Comparison of ENCODE assay signal across 8 mouse cellular contexts in genomic region chr1:173366701-173367355, GRCm38 (mm10). TPM values are rescaled to one million over a fixed set of nuclear protein-coding genes. Genes with fewer than 3 reads are reported as not detected.
DNase-seq lines count a peak whose midpoint lies in the region; ATAC-seq and TF ChIP-seq lines count a peak whose summit lies in the region.

No protein-coding gene starts in this region.

- peak; percentile 69 for ATAC-seq in hindbrain, embryonic 14.5 days (ENCODE audit: low FRiP score)
- peak; percentile 31; the same call in 1 of the 2 replicates for ATAC-seq in liver, embryonic 14.5 days (ENCODE audit: insufficient read depth)
- peak; percentile 35; the same call in 1 of the 2 replicates for ATAC-seq in stomach, embryonic 16.5 days (ENCODE audit: insufficient read depth, low FRiP score)
- ATAC-seq in megakaryocyte-erythroid progenitor cell, adult 5-6 weeks (replicated peaks; ENCODE audit: low FRiP score, low TSS enrichment, poor library complexity, severe bottlenecking), result no peak

- no peak for TF ChIP-seq CTCF in cortical plate, adult 2 months (IDR thresholded peaks at IDR 0.05; ENCODE audit: extremely low read depth, insufficient read depth, low read length)
- TF ChIP-seq CTCF in liver, embryonic 14.5 days (IDR thresholded peaks at IDR 0.05; ENCODE audit: low read depth), result no peak

- peak; percentile 47 for DNase-seq in left cerebral cortex, adult 11 months (ENCODE audit: low spot score)
- no peak for DNase-seq in left cerebral cortex, postnatal 4 days
- DNase-seq in hindbrain, embryonic 14.5 days (ENCODE audit: low spot score), result peak; percentile 65
- DNase-seq in liver, embryonic 14.5 days (ENCODE audit: low read depth in 3 of 3, low spot score in 3 of 3), result no peak
- no peak for DNase-seq in urinary bladder, postnatal 14 days (ENCODE audit: low spot score)

- peak overlapping the region; percentile 94 for H3K4me3 ChIP-seq in cortical plate, adult 2 months (ENCODE audit: insufficient read depth, low read length)
- peak overlapping the region; percentile 100 for H3K4me3 ChIP-seq in hindbrain, embryonic 14.5 days (replicated peaks; ENCODE audit: low read length)
- H3K4me3 ChIP-seq in liver, embryonic 14.5 days (ENCODE audit: insufficient read depth in 1 of 2, low read depth in 2 of 2, low read length in 2 of 2), result peak overlapping the region; percentile 26 to 28; a peak in 3 of 4 replicates
- H3K4me3 ChIP-seq in stomach, embryonic 16.5 days (replicated peaks; ENCODE audit: low read length), result peak overlapping the region; percentile 56

- peak overlapping the region; percentile 99 for H3K9ac ChIP-seq in hindbrain, embryonic 14.5 days
- no peak overlapping the region for H3K9ac ChIP-seq in liver, embryonic 14.5 days (replicated peaks)
- H3K9ac ChIP-seq in stomach, embryonic 16.5 days (ENCODE audit: low read length), result peak overlapping the region; percentile 64

- peak overlapping the region; percentile 43 for H3K27ac ChIP-seq in cortical plate, adult 2 months (ENCODE audit: insufficient read depth, low read length)
- H3K27ac ChIP-seq in hindbrain, embryonic 14.5 days, result peak overlapping the region; percentile 92
- no peak overlapping the region for H3K27ac ChIP-seq in liver, embryonic 14.5 days
- no peak overlapping the region for H3K27ac ChIP-seq in stomach, embryonic 16.5 days (ENCODE audit: low read length)

- peaks cover 8% of the 10 kb centered on the region for H3K4me1 ChIP-seq in cortical plate, adult 2 months (ENCODE audit: control insufficient read depth, insufficient read depth, low read length)
- peaks cover 40% of the 10 kb centered on the region for H3K4me1 ChIP-seq in hindbrain, embryonic 14.5 days (replicated peaks; ENCODE audit: control insufficient read depth, insufficient read depth, low read length)
- peaks cover 0 to 6% of the 10 kb centered on the region in 2 experiments; a peak in 2 of 4 replicates for H3K4me1 ChIP-seq in liver, embryonic 14.5 days (replicated peaks; ENCODE audit: control insufficient read depth in 2 of 2, insufficient read depth in 2 of 2, low read length in 1 of 2)
- H3K4me1 ChIP-seq in stomach, embryonic 16.5 days (ENCODE audit: control insufficient read depth, insufficient read depth, low read length), result peaks cover 11% of the 10 kb centered on the region; the same call in 1 of the 2 replicates

- no peaks in the 10 kb centered on the region for H3K27me3 ChIP-seq in hindbrain, embryonic 14.5 days (ENCODE audit: control insufficient read depth, insufficient read depth, low read length)
- H3K27me3 ChIP-seq in liver, embryonic 14.5 days (ENCODE audit: control insufficient read depth, insufficient read depth, low read length), result peaks cover 43% of the 10 kb centered on the region
- peaks cover 22% of the 10 kb centered on the region for H3K27me3 ChIP-seq in stomach, embryonic 16.5 days (ENCODE audit: control insufficient read depth, insufficient read depth, low read length)

- no peak for TF ChIP-seq EP300 in liver, embryonic 14.5 days (IDR thresholded peaks at IDR 0.05; ENCODE audit: low read depth)

- H3K9me3 ChIP-seq in hindbrain, embryonic 14.5 days (ENCODE audit: control insufficient read depth, low read length), result no peaks in the 10 kb centered on the region
- H3K9me3 ChIP-seq in liver, embryonic 14.5 days (ENCODE audit: control insufficient read depth, low read length), result no peaks in the 10 kb centered on the region
- H3K9me3 ChIP-seq in stomach, embryonic 16.5 days (replicated peaks; ENCODE audit: control insufficient read depth, low read length), result no peaks in the 10 kb centered on the region

- H3K36me3 ChIP-seq in hindbrain, embryonic 14.5 days (replicated peaks; ENCODE audit: control insufficient read depth, insufficient read depth), result 0 out of 2 replicates have a peak, but pooled peaks cover 9% of the 10 kb centered on the region
- no peaks in the 10 kb centered on the region for H3K36me3 ChIP-seq in liver, embryonic 14.5 days (replicated peaks; ENCODE audit: control insufficient read depth, insufficient read depth, low read depth)
- no peaks in the 10 kb centered on the region for H3K36me3 ChIP-seq in stomach, embryonic 16.5 days (ENCODE audit: control insufficient read depth, insufficient read depth, low read length)

- intact Hi-C loops in left cerebral cortex, postnatal 4 days (cut with DNase I), result no loop called here

- peak overlapping the region; percentile 84 for H3K4me2 ChIP-seq in hindbrain, embryonic 14.5 days (replicated peaks)
- peak overlapping the region; percentile 29; the same call in 1 of the 2 replicates for H3K4me2 ChIP-seq in liver, embryonic 14.5 days (ENCODE audit: low read depth)
- peak overlapping the region; percentile 70 for H3K4me2 ChIP-seq in stomach, embryonic 16.5 days (ENCODE audit: low read depth, low read length)

- TF ChIP-seq POLR2A in cortical plate, adult 2 months (IDR thresholded peaks at IDR 0.05; ENCODE audit: extremely low read depth, insufficient read depth, low read length), result peak; percentile 69; the same call in 1 of the 2 replicates

- WGBS in hindbrain, embryonic 14.5 days, result under 1% methylated on average over 31 of the region's 31 CpGs
- WGBS in liver, embryonic 14.5 days (ENCODE audit: insufficient replicate concordance), result 2% methylated on average over 31 of the region's 31 CpGs
- WGBS in stomach, embryonic 16.5 days, result under 1% methylated on average over 31 of the region's 31 CpGs

RNA-seq across cellular contexts. Expression of gene Cadm3, which starts 0.7 kb away (rescaled TPM):
- 100 to 1,000 TPM; 502 to 546 TPM for total RNA-seq in left cerebral cortex, postnatal 4 days (2021)
- 404 and 407 TPM in 2 replicates for polyA plus RNA-seq in cortical plate, adult 2 months (2012; rRNA removed)
- 138 and 157 TPM in 2 replicates for polyA plus RNA-seq in hindbrain, embryonic 14.5 days (2014; fragmentation: Nextera tagmentation; extraction: Ambion mirVana)
- polyA plus RNA-seq in liver, embryonic 14.5 days (2012; rRNA removed), result 0.42 and 0.44 TPM in 2 replicates
- polyA plus RNA-seq in liver, embryonic 14.5 days (2014; fragmentation: Nextera tagmentation; extraction: Ambion mirVana), result 0.87 and 0.89 TPM in 2 replicates
- 3.0 and 3.3 TPM in 2 replicates for polyA plus RNA-seq in stomach, embryonic 16.5 days (2015; fragmentation: Nextera tagmentation; extraction: Ambion mirVana)
- not detected in 2 replicates for total RNA-seq in megakaryocyte-erythroid progenitor cell, adult 5-6 weeks (2014; fragmentation: Nextera tagmentation)
- not detected in 2 replicates for total RNA-seq in megakaryocyte-erythroid progenitor cell, adult 5-6 weeks (2017)

RNA-seq across cellular contexts. Expression of gene Aim2, which starts 16.1 kb away (rescaled TPM):
- total RNA-seq in left cerebral cortex, postnatal 4 days (2021), result 10 to 100 TPM in 1 of 2 experiments, 1 to 10 TPM in 1; 8.3 to 11.1 TPM
- 3.4 and 3.6 TPM in 2 replicates for polyA plus RNA-seq in cortical plate, adult 2 months (2012; rRNA removed)
- polyA plus RNA-seq in hindbrain, embryonic 14.5 days (2014; fragmentation: Nextera tagmentation; extraction: Ambion mirVana), result 1.3 and 1.4 TPM in 2 replicates
- polyA plus RNA-seq in liver, embryonic 14.5 days (2012; rRNA removed), result 3.2 and 4.4 TPM in 2 replicates
- 1.7 and 3.3 TPM in 2 replicates for polyA plus RNA-seq in liver, embryonic 14.5 days (2014; fragmentation: Nextera tagmentation; extraction: Ambion mirVana)
- 2.6 and 2.9 TPM in 2 replicates for polyA plus RNA-seq in stomach, embryonic 16.5 days (2015; fragmentation: Nextera tagmentation; extraction: Ambion mirVana)
- 18.1 and 20.7 TPM in 2 replicates for total RNA-seq in megakaryocyte-erythroid progenitor cell, adult 5-6 weeks (2014; fragmentation: Nextera tagmentation)
- 17.9 and 23.6 TPM in 2 replicates for total RNA-seq in megakaryocyte-erythroid progenitor cell, adult 5-6 weeks (2017)

RNA-seq across cellular contexts. Expression of gene Ackr1, which starts 33.3 kb away (rescaled TPM):
- total RNA-seq in left cerebral cortex, postnatal 4 days (2021), result 100 to 1,000 TPM; 134 to 136 TPM
- 105 and 115 TPM in 2 replicates for polyA plus RNA-seq in cortical plate, adult 2 months (2012; rRNA removed)
- 23.4 and 24.0 TPM in 2 replicates for polyA plus RNA-seq in hindbrain, embryonic 14.5 days (2014; fragmentation: Nextera tagmentation; extraction: Ambion mirVana)
- polyA plus RNA-seq in liver, embryonic 14.5 days (2012; rRNA removed), result 53.0 and 70.6 TPM in 2 replicates
- 76.9 and 84.9 TPM in 2 replicates for polyA plus RNA-seq in liver, embryonic 14.5 days (2014; fragmentation: Nextera tagmentation; extraction: Ambion mirVana)
- polyA plus RNA-seq in stomach, embryonic 16.5 days (2015; fragmentation: Nextera tagmentation; extraction: Ambion mirVana), result 3.3 and 4.3 TPM in 2 replicates
- total RNA-seq in megakaryocyte-erythroid progenitor cell, adult 5-6 weeks (2014; fragmentation: Nextera tagmentation), result 0.70 and 1.1 TPM in 2 replicates
- total RNA-seq in megakaryocyte-erythroid progenitor cell, adult 5-6 weeks (2017), result not detected in 2 replicates

Comparison
In these comparisons a context has a peak if more than half of its experiments do, and no peak if none do; other contexts are left out.
1. DNase-seq: peak in left cerebral cortex, adult 11 months (single experiment) and hindbrain, embryonic 14.5 days (single experiment); none in left cerebral cortex, postnatal 4 days (single experiment), liver, embryonic 14.5 days (0 of 3) and urinary bladder, postnatal 14 days (single experiment).
2. H3K27ac ChIP-seq: peak in cortical plate, adult 2 months (single experiment) and hindbrain, embryonic 14.5 days (single experiment); none in liver, embryonic 14.5 days (single experiment) and stomach, embryonic 16.5 days (single experiment).
3. H3K4me3 ChIP-seq: peak in every context shown above with its lines; median percentile 100 in hindbrain, embryonic 14.5 days; 94 in cortical plate, adult 2 months; 56 in stomach, embryonic 16.5 days; 27 in liver, embryonic 14.5 days.
4. H3K4me2 ChIP-seq: peak in every context shown above with its lines; median percentile 84 in hindbrain, embryonic 14.5 days; 70 in stomach, embryonic 16.5 days; 29 in liver, embryonic 14.5 days.
5. RNA of gene Cadm3, which starts 0.7 kb away (polyA plus RNA-seq): 404 to 407 TPM in cortical plate, adult 2 months and 138 to 157 TPM in hindbrain, embryonic 14.5 days; 3.0 to 3.3 TPM in stomach, embryonic 16.5 days and 0.42 to 0.89 TPM in liver, embryonic 14.5 days; every median in the first group is over 10 times any median in the second.